Mouse (Mus musculus) heart, adult 2 months (tissue): ENCODE measurements around the gene Agap2.

Source experiments
- CTCF ChIP-seq: fragments of 200-600 bp; IDR thresholded peaks from 2 replicates; pipeline ENCODE4 v1.8.1; 2022; ENCODE audit warnings: antibody characterized with exemption, mild to moderate bottlenecking, moderate library complexity
- POLR2A ChIP-seq: fragments of 200-500 bp; IDR thresholded peaks from 2 replicates; pipeline ENCODE4 v1.6.1; 2011; ENCODE audit warnings: mild to moderate bottlenecking, low read depth, low read length, control low read depth; ENCODE audit not compliant: insufficient read depth

DNA sequence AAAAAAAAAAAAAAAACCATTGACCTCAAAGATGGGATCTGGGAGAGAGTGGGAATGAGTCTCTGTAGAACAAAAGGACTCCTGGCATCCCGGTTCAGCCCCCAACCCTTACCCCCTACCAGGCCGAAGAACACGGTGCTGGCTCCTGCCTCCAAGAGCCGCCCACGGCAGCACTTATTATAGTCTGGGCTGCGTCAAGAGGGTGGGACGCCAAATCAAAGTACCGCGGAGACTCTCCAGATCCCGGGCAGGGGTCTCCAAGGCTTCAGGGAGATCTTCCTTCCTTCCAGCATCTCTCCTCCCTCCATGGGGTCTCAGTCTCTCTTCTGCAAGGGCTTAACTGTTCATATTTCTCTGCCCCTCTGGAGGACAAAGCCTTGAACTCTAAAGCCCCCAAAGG lies 2.4 kb downstream of the Agap2 start:
- no peak for TF ChIP-seq POLR2A
- TF ChIP-seq CTCF = no peak
